ENCODE assay signal across 16 mouse cellular contexts in the genomic region with DNA sequence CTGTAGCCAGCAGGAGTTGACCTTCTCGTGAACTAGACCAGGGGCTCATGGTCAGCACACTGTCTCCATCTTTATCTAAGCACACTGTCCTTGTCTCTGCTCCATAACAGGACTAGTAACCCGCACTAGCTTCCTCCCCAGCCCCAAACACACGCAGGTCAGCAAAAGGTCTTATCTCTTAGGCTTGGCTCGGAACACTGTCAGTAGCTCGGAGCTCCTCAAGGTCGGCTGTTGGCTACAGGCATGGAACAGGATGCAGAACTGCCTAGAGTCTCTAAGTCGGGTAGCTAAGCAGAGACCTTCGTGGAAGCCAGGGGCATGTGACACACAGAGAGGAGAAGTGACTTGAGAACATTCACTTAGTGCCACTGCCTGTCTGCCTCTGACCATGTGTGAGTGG. TPM values are rescaled to one million over a fixed set of nuclear protein-coding genes. Genes with fewer than 3 reads are reported as not detected.
A peak's percentile ranks its signal among the peaks of the same experiment; 100 is the strongest.
DNase-seq lines count a peak whose midpoint lies in the region; ATAC-seq and TF ChIP-seq lines count a peak whose summit lies in the region.
"Had no signal": no experiment of that assay in that cellular context is flagged by ENCODE, and none has a peak within 500 bp of the region (broad histone marks: within the 10 kb centered on the region; RNA-seq: fewer than 3 reads in every experiment).

No protein-coding gene starts in this region.

- no peak for DNase-seq in heart, adult 8-10 months (ENCODE audit: low spot score)
- DNase-seq in ovary, adult 18-20 months (ENCODE audit: low spot score): peak; percentile 85
- DNase-seq in ovary, postnatal 10 days (ENCODE audit: low spot score): no peak
- DNase-seq in thymus, adult 2 months: no peak
- DNase-seq: cerebellum, postnatal 25 days; gastrocnemius, postnatal 14 days; midbrain, embryonic 14.5 days; right cerebral cortex, adult 18-20 months had no signal

- H3K4me3 ChIP-seq in heart, embryonic 11.5 days (ENCODE audit: low read depth, low read length): no peak overlapping the region
- H3K4me3 ChIP-seq in heart, embryonic 16.5 days (ENCODE audit: low read length): no peak overlapping the region
- H3K4me3 ChIP-seq in neural tube, embryonic 15.5 days (replicated peaks): no peak overlapping the region
- no peak overlapping the region for H3K4me3 ChIP-seq in thymus, adult 2 months (ENCODE audit: control insufficient read depth, insufficient read depth, low read length)
- H3K4me3 ChIP-seq: hindbrain, embryonic 13.5 days; lung, embryonic 15.5 days had no signal

- peak overlapping the region; percentile 70 for H3K27ac ChIP-seq in heart, embryonic 11.5 days (ENCODE audit: low read depth, low read length)
- peak overlapping the region; percentile 25 for H3K27ac ChIP-seq in heart, embryonic 16.5 days (ENCODE audit: low read length)
- H3K27ac ChIP-seq in neural tube, embryonic 15.5 days (replicated peaks): no peak overlapping the region
- H3K27ac ChIP-seq in thymus, adult 2 months (ENCODE audit: control insufficient read depth, insufficient read depth, low read length): no peak overlapping the region
- H3K27ac ChIP-seq: hindbrain, embryonic 13.5 days; lung, embryonic 15.5 days had no signal

- no peak overlapping the region for H3K9ac ChIP-seq in heart, embryonic 11.5 days (ENCODE audit: low read depth, low read length)
- H3K9ac ChIP-seq in heart, embryonic 16.5 days (ENCODE audit: low read length): no peak overlapping the region
- H3K9ac ChIP-seq in neural tube, embryonic 15.5 days (replicated peaks): no peak overlapping the region
- H3K9ac ChIP-seq: hindbrain, embryonic 13.5 days; lung, embryonic 15.5 days had no signal

- H3K4me1 ChIP-seq in heart, embryonic 11.5 days (ENCODE audit: control insufficient read depth, insufficient read depth, low read length): peaks cover 6% of the 10 kb centered on the region; the same call in 1 of the 2 replicates
- peaks cover 29% of the 10 kb centered on the region for H3K4me1 ChIP-seq in heart, embryonic 16.5 days (ENCODE audit: control insufficient read depth, insufficient read depth, low read length)
- peaks cover 10% of the 10 kb centered on the region; the same call in 1 of the 2 replicates for H3K4me1 ChIP-seq in neural tube, embryonic 15.5 days
- H3K4me1 ChIP-seq in thymus, adult 2 months (replicated peaks; ENCODE audit: control insufficient read depth, insufficient read depth, low read length): peaks cover 21% of the 10 kb centered on the region

- no peaks in the 10 kb centered on the region for H3K36me3 ChIP-seq in heart, embryonic 11.5 days (ENCODE audit: control insufficient read depth, insufficient read depth, low read length)
- H3K36me3 ChIP-seq in heart, embryonic 16.5 days (ENCODE audit: control insufficient read depth, insufficient read depth): no peaks in the 10 kb centered on the region; the same call in 1 of the 2 replicates
- H3K36me3 ChIP-seq in neural tube, embryonic 15.5 days: no peaks in the 10 kb centered on the region
- H3K36me3 ChIP-seq in thymus, adult 2 months (ENCODE audit: control insufficient read depth, insufficient read depth, low read length): no peaks in the 10 kb centered on the region
- H3K36me3 ChIP-seq: hindbrain, embryonic 13.5 days had no signal

- TF ChIP-seq CTCF in thymus, adult 2 months (IDR thresholded peaks at IDR 0.05; ENCODE audit: borderline replicate concordance, control insufficient read depth, extremely low read depth, insufficient read depth, low read length, poor library complexity): no peak

- no peak for TF ChIP-seq POLR2A in thymus, adult 2 months (IDR thresholded peaks at IDR 0.05; ENCODE audit: control insufficient read depth, extremely low read depth, insufficient read depth, low read length, poor library complexity)

- ATAC-seq in heart, embryonic 11.5 days (replicated peaks; ENCODE audit: insufficient number of reproducible peaks, low FRiP score, low TSS enrichment): no peak
- peak; percentile 10; the same call in 1 of the 2 replicates for ATAC-seq in heart, embryonic 16.5 days (replicated peaks; ENCODE audit: extremely low read depth, insufficient read depth, low FRiP score)
- no peak for ATAC-seq in neural tube, embryonic 15.5 days (ENCODE audit: low FRiP score)
- ATAC-seq: forebrain, embryonic 14.5 days had no signal

- no peaks in the 10 kb centered on the region for H3K27me3 ChIP-seq in heart, embryonic 11.5 days (ENCODE audit: control insufficient read depth, insufficient read depth, low read length)
- H3K27me3 ChIP-seq in heart, embryonic 16.5 days (ENCODE audit: control insufficient read depth, insufficient read depth, low read length): no peaks in the 10 kb centered on the region
- H3K27me3 ChIP-seq in neural tube, embryonic 15.5 days (replicated peaks): no peaks in the 10 kb centered on the region
- H3K27me3 ChIP-seq in thymus, adult 2 months (ENCODE audit: control insufficient read depth, insufficient read depth, low read length): no peaks in the 10 kb centered on the region
- H3K27me3 ChIP-seq: hindbrain, embryonic 13.5 days; lung, embryonic 15.5 days had no signal

- 35% methylated on average over 8 of the region's 8 CpGs for WGBS in heart, embryonic 11.5 days (ENCODE audit: insufficient replicate concordance)
- 31% methylated on average over 8 of the region's 8 CpGs for WGBS in heart, embryonic 16.5 days
- WGBS in neural tube, embryonic 15.5 days: 88% methylated on average over 8 of the region's 8 CpGs
- WGBS in thymus, adult 2 months: 88% methylated on average over 8 of the region's 8 CpGs

- H3K9me3 ChIP-seq in heart, embryonic 11.5 days (replicated peaks; ENCODE audit: control insufficient read depth, low read length): no peaks in the 10 kb centered on the region
- no peaks in the 10 kb centered on the region for H3K9me3 ChIP-seq in heart, embryonic 16.5 days (replicated peaks; ENCODE audit: control insufficient read depth, low read length)
- no peaks in the 10 kb centered on the region for H3K9me3 ChIP-seq in neural tube, embryonic 15.5 days (replicated peaks)
- H3K9me3 ChIP-seq: hindbrain, embryonic 13.5 days; lung, embryonic 15.5 days had no signal

- no peak overlapping the region for H3K4me2 ChIP-seq in heart, embryonic 11.5 days
- no peak overlapping the region for H3K4me2 ChIP-seq in heart, embryonic 16.5 days (ENCODE audit: low read depth, low read length)
- H3K4me2 ChIP-seq in neural tube, embryonic 15.5 days: no peak overlapping the region
- H3K4me2 ChIP-seq: hindbrain, embryonic 13.5 days; lung, embryonic 15.5 days had no signal

RNA-seq across cellular contexts. Expression of a gene that starts 1.9 kb away (rescaled TPM):
- 0.34 TPM in 1 of 2 replicates, not detected in the other for polyA plus RNA-seq in heart, embryonic 11.5 days (2014; fragmentation: Nextera tagmentation; extraction: Ambion mirVana)
- total RNA-seq in heart, adult 8-10 months (2022): under 1 TPM in 3 of 4 experiments, not detected in 1; 0.35 to 0.72 (median 0.37) TPM
- polyA plus RNA-seq in heart, embryonic 16.5 days (2015; fragmentation: Nextera tagmentation; extraction: Ambion mirVana): 1.3 and 1.6 TPM in 2 replicates
- polyA plus RNA-seq in neural tube, embryonic 15.5 days (2015; fragmentation: Nextera tagmentation; extraction: Ambion mirVana): 3.0 and 4.5 TPM in 2 replicates
- 0.43 and 0.81 TPM in 2 replicates for polyA plus RNA-seq in thymus, adult 2 months (2012; rRNA removed)
- total RNA-seq: gastrocnemius, postnatal 14 days; left cerebral cortex, postnatal 25 days had no signal
- polyA plus RNA-seq: forebrain, embryonic 14.5 days had no signal

RNA-seq across cellular contexts. Expression of a gene that starts 7.0 kb away (rescaled TPM):
- polyA plus RNA-seq in heart, embryonic 11.5 days (2014; fragmentation: Nextera tagmentation; extraction: Ambion mirVana): 11.1 and 12.0 TPM in 2 replicates
- total RNA-seq in heart, adult 8-10 months (2022): 1 to 10 TPM; 3.8 to 5.3 (median 4.3) TPM
- 12.2 and 12.4 TPM in 2 replicates for polyA plus RNA-seq in heart, embryonic 16.5 days (2015; fragmentation: Nextera tagmentation; extraction: Ambion mirVana)
- polyA plus RNA-seq in neural tube, embryonic 15.5 days (2015; fragmentation: Nextera tagmentation; extraction: Ambion mirVana): 6.3 and 10.2 TPM in 2 replicates
- 60.1 and 68.6 TPM in 2 replicates for polyA plus RNA-seq in thymus, adult 2 months (2012; rRNA removed)

RNA-seq across cellular contexts. Expression of a gene that starts 7.6 kb away (rescaled TPM):
- 0.46 TPM in 1 of 2 replicates, not detected in the other for polyA plus RNA-seq in heart, embryonic 11.5 days (2014; fragmentation: Nextera tagmentation; extraction: Ambion mirVana)
- total RNA-seq in heart, adult 8-10 months (2022): not detected
- 0.66 TPM in 1 of 2 replicates, not detected in the other for polyA plus RNA-seq in heart, embryonic 16.5 days (2015; fragmentation: Nextera tagmentation; extraction: Ambion mirVana)
- polyA plus RNA-seq in neural tube, embryonic 15.5 days (2015; fragmentation: Nextera tagmentation; extraction: Ambion mirVana): not detected in 2 replicates
- polyA plus RNA-seq in thymus, adult 2 months (2012; rRNA removed): not detected in 2 replicates
- total RNA-seq: gastrocnemius, postnatal 14 days; left cerebral cortex, postnatal 25 days had no signal
- polyA plus RNA-seq: forebrain, embryonic 14.5 days; hindbrain, embryonic 13.5 days; lung, embryonic 15.5 days; midbrain, embryonic 14.5 days; thymus, postnatal 0 days had no signal

RNA-seq across cellular contexts. Expression of a gene that starts 7.6 kb away (rescaled TPM):
- polyA plus RNA-seq in heart, embryonic 11.5 days (2014; fragmentation: Nextera tagmentation; extraction: Ambion mirVana): 420 and 429 TPM in 2 replicates
- total RNA-seq in heart, adult 8-10 months (2022): 100 to 1,000 TPM in 1 of 4 experiments, 10 to 100 TPM in 3; 86.2 to 101 (median 90.3) TPM
- polyA plus RNA-seq in heart, embryonic 16.5 days (2015; fragmentation: Nextera tagmentation; extraction: Ambion mirVana): 525 and 571 TPM in 2 replicates
- 197 and 409 TPM in 2 replicates for polyA plus RNA-seq in neural tube, embryonic 15.5 days (2015; fragmentation: Nextera tagmentation; extraction: Ambion mirVana)
- 207 and 296 TPM in 2 replicates for polyA plus RNA-seq in thymus, adult 2 months (2012; rRNA removed)

RNA-seq across cellular contexts. Expression of a gene that starts 18.9 kb away (rescaled TPM):
- 4.8 and 7.6 TPM in 2 replicates for polyA plus RNA-seq in heart, embryonic 11.5 days (2014; fragmentation: Nextera tagmentation; extraction: Ambion mirVana)
- total RNA-seq in heart, adult 8-10 months (2022): 1 to 10 TPM; 1.6 to 6.3 (median 5.0) TPM
- polyA plus RNA-seq in heart, embryonic 16.5 days (2015; fragmentation: Nextera tagmentation; extraction: Ambion mirVana): 24.0 and 34.8 TPM in 2 replicates
- 20.6 and 115 TPM in 2 replicates for polyA plus RNA-seq in neural tube, embryonic 15.5 days (2015; fragmentation: Nextera tagmentation; extraction: Ambion mirVana)
- polyA plus RNA-seq in thymus, adult 2 months (2012; rRNA removed): 39.0 and 60.9 TPM in 2 replicates

Comparison
In these comparisons a context has a peak if more than half of its experiments do, and no peak if none do; other contexts are left out.
1. H3K27ac ChIP-seq: peak in heart, embryonic 11.5 days (single experiment) and heart, embryonic 16.5 days (single experiment); none in neural tube, embryonic 15.5 days (single experiment) and thymus, adult 2 months (single experiment).